Mouse (Mus musculus): ENCODE data around the gene Cdk2. TPM values are rescaled to one million over a fixed set of nuclear protein-coding genes. Genes with fewer than 3 reads are reported as not detected.

The Cdk2 gene
- polyA plus RNA-seq, 1 experiment from 2014 or later = 90.3 TPM

DNA sequence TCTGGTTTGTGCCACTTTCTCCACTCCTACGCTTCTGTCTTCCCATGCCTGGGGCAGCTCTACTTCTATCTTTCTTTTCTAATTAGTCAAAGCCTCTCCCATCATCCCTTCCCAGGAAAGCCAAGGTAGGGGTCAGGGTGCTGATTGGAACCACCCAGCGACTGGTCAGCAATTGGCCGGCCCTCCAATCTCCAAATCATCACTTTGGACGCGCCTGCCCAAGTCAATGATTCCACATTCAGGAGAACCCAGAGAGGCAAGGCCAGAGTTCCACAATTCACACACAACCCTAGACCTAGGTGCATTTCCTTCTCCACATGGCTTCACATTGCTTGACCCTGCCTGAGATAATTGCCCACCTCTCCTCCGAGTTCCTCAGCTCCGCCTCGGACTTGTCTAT is 39.4 kb upstream of the Cdk2 start:
- H3K36me3 ChIP-seq (ENCODE audit: control insufficient read depth, insufficient read depth, low read length) = no peaks in the 10 kb centered on the region
- H3K27ac ChIP-seq (replicated peaks in 1 of 2; ENCODE audit: control insufficient read depth in 1 of 2, insufficient read depth in 1 of 2, low read depth in 2 of 2, low read length in 2 of 2) = peak overlapping the region in 1 of 2 experiments; percentile 49; a peak in 1 of 4 replicates
- H3K9ac ChIP-seq (ENCODE audit: low read length) = peak overlapping the region; percentile 73
- ATAC-seq (ENCODE audit: insufficient number of reproducible peaks, insufficient read depth, low FRiP score, low read depth) = no peak
- peak overlapping the region; percentile 90 for H3K4me2 ChIP-seq (ENCODE audit: low read length)
- peak overlapping the region; percentile 58 to 59 for H3K4me3 ChIP-seq (ENCODE audit: control insufficient read depth in 1 of 2, insufficient read depth in 1 of 2, low read depth in 1 of 2, low read length in 2 of 2)
- 23% methylated on average over 8 of the region's 8 CpGs for WGBS
- H3K4me1 ChIP-seq (ENCODE audit: control insufficient read depth in 2 of 2, insufficient read depth in 2 of 2, low read length in 2 of 2) = peaks cover 10 to 23% of the 10 kb centered on the region in 2 experiments
- H3K9me3 ChIP-seq (ENCODE audit: control insufficient read depth, low read length) = no peaks in the 10 kb centered on the region
- H3K27me3 ChIP-seq (ENCODE audit: control insufficient read depth, insufficient read depth, low read length) = peaks cover 6% of the 10 kb centered on the region; the same call in 1 of the 2 replicates

DNA sequence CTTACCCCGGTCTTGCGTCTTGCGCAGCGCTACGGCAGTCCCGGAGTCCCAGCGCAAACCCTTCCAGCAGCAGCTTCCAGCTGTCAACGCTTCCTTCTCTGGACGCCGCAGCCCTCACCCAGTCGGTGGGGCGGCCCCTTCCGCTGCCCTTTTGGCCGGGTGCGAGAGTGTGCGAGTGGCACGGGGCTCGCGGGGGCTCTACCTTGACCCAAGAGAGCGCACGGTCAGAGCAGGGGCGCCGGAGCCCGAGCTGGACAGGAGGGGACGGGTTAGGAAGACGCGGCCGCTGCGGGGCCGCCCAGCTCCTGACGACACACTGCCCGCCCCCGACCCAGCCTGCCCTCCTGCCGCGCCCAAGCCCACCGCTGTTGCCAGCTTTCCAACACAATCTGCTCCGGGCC is 39.0 kb upstream of the Cdk2 start:
- H3K4me1 ChIP-seq (ENCODE audit: control insufficient read depth in 2 of 2, insufficient read depth in 2 of 2, low read length in 2 of 2) = peaks cover 10 to 19% of the 10 kb centered on the region in 2 experiments
- peak overlapping the region; percentile 73 for H3K9ac ChIP-seq (ENCODE audit: low read length)
- peak overlapping the region; percentile 90 for H3K4me2 ChIP-seq (ENCODE audit: low read length)
- peak overlapping the region; percentile 58 to 59 for H3K4me3 ChIP-seq (ENCODE audit: control insufficient read depth in 1 of 2, insufficient read depth in 1 of 2, low read depth in 1 of 2, low read length in 2 of 2)
- H3K27ac ChIP-seq (replicated peaks in 1 of 2; ENCODE audit: control insufficient read depth in 1 of 2, insufficient read depth in 1 of 2, low read depth in 2 of 2, low read length in 2 of 2) = peak overlapping the region; percentile 49 to 55; a peak in 3 of 4 replicates
- no peaks in the 10 kb centered on the region for H3K36me3 ChIP-seq (ENCODE audit: control insufficient read depth, insufficient read depth, low read length)
- no peaks in the 10 kb centered on the region for H3K9me3 ChIP-seq (ENCODE audit: control insufficient read depth, low read length)
- H3K27me3 ChIP-seq (ENCODE audit: control insufficient read depth, insufficient read depth, low read length) = peaks cover 6% of the 10 kb centered on the region; the same call in 1 of the 2 replicates
- under 1% methylated on average over 37 of the region's 37 CpGs for WGBS
- ATAC-seq (ENCODE audit: insufficient number of reproducible peaks, insufficient read depth, low FRiP score, low read depth) = peak; percentile 73

DNA sequence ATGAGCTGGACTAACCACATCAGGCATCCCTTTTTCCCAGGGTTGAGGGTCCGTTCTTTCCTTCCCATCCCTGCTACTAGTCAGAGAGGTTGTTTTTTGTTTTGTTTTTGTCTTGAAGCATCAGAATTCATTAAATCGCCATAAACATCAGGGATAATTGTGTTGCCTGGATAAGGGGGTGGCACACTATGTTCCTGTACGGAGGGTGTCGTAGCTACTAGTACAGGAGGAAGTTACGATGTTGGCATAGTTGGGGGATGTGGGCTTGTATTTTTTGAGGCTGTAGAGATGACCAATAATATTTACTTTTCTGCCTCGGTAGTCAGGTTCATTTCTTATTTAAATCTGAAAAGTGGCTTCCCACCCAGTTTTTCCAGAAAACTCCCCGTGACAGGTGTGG is 38.4 kb upstream of the Cdk2 start:
- peaks cover 6% of the 10 kb centered on the region; the same call in 1 of the 2 replicates for H3K27me3 ChIP-seq (ENCODE audit: control insufficient read depth, insufficient read depth, low read length)

DNA sequence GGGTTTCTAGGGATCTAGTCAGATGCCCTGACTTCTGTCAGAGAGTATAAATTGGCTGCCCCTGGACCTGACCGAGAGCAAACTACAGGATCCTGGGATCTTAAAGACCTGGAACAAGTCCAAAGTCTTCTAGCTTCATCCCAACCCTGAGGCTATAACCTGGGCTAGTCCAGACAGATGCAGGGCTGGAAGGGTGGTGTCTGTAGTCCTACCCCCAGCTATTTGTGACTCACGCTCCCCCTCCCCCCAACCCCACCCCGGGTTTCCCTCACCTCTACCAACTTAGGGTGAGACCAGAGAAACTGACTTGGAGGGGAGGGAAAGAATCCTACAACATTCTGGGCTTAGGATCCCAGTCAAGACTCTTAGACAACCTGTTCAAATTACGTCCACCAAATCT is 37.8 kb upstream of the Cdk2 start:
- Histone ChIP-seq H3K4me3 (ENCODE audit: control insufficient read depth in 1 of 2, insufficient read depth in 1 of 2, low read depth in 1 of 2, low read length in 2 of 2) (peak overlapping the region; percentile 58 to 59; a peak in 3 of 4 replicates), H3K27ac (replicated peaks in 1 of 2; ENCODE audit: control insufficient read depth in 1 of 2, insufficient read depth in 1 of 2, low read depth in 2 of 2, low read length in 2 of 2) (no peak overlapping the region), H3K27me3 (ENCODE audit: control insufficient read depth, insufficient read depth, low read length) (peaks cover 6% of the 10 kb centered on the region; the same call in 1 of the 2 replicates), H3K9me3 (ENCODE audit: control insufficient read depth, low read length) (no peaks in the 10 kb centered on the region), H3K4me1 (ENCODE audit: control insufficient read depth in 2 of 2, insufficient read depth in 2 of 2, low read length in 2 of 2) (peaks cover 10 to 19% of the 10 kb centered on the region in 2 experiments), H3K9ac (ENCODE audit: low read length) (no peak overlapping the region), H3K4me2 (ENCODE audit: low read length) (peak overlapping the region; percentile 90), H3K36me3 (ENCODE audit: control insufficient read depth, insufficient read depth, low read length) (no peaks in the 10 kb centered on the region)
- no peak for ATAC-seq (ENCODE audit: insufficient number of reproducible peaks, insufficient read depth, low FRiP score, low read depth)
- WGBS = 22% methylated on average over 4 of the region's 4 CpGs

More for the DNA sequence above, 38.4 kb upstream of the Cdk2 start:
- no peak for ATAC-seq (ENCODE audit: insufficient number of reproducible peaks, insufficient read depth, low FRiP score, low read depth)
- WGBS = 5% methylated on average over 7 of the region's 7 CpGs
- H3K36me3 ChIP-seq (ENCODE audit: control insufficient read depth, insufficient read depth, low read length) = no peaks in the 10 kb centered on the region
- H3K4me1 ChIP-seq (ENCODE audit: control insufficient read depth in 2 of 2, insufficient read depth in 2 of 2, low read length in 2 of 2) = peaks cover 10 to 19% of the 10 kb centered on the region in 2 experiments
- peak overlapping the region; percentile 90 for H3K4me2 ChIP-seq (ENCODE audit: low read length)
- H3K4me3 ChIP-seq (ENCODE audit: control insufficient read depth in 1 of 2, insufficient read depth in 1 of 2, low read depth in 1 of 2, low read length in 2 of 2) = peak overlapping the region; percentile 58 to 59
- H3K9me3 ChIP-seq (ENCODE audit: control insufficient read depth, low read length) = no peaks in the 10 kb centered on the region
- no peak overlapping the region for H3K27ac ChIP-seq (replicated peaks in 1 of 2; ENCODE audit: control insufficient read depth in 1 of 2, insufficient read depth in 1 of 2, low read depth in 2 of 2, low read length in 2 of 2)
- peak overlapping the region; percentile 73 for H3K9ac ChIP-seq (ENCODE audit: low read length)

DNA sequence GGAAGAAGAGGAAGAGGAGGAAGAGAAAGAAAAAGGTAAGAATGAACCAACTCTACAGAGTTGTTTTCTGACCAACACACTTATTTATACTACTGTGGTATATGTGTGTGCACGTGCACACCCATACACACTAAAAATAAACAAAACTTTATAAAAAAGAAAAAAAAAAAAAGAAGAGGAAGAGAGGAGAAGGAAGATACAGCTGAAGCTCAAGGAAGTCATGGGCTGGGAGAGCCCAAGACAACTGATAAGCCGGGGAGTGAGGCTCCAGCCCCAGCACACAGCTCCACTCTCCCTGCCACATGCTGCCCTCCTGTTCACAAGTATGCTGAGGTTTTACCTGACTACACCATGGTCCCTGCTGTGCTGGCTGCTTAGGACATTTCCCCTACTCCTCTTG is 35.5 kb upstream of the Cdk2 start:
- H3K27ac ChIP-seq (replicated peaks in 1 of 2; ENCODE audit: control insufficient read depth in 1 of 2, insufficient read depth in 1 of 2, low read depth in 2 of 2, low read length in 2 of 2) = no peak overlapping the region
- no peak overlapping the region for H3K9ac ChIP-seq (ENCODE audit: low read length)
- no peak for ATAC-seq (ENCODE audit: insufficient number of reproducible peaks, insufficient read depth, low FRiP score, low read depth)
- H3K4me3 ChIP-seq (ENCODE audit: control insufficient read depth in 1 of 2, insufficient read depth in 1 of 2, low read depth in 1 of 2, low read length in 2 of 2) = no peak overlapping the region
- no peaks in the 10 kb centered on the region for H3K36me3 ChIP-seq (ENCODE audit: control insufficient read depth, insufficient read depth, low read length)
- H3K9me3 ChIP-seq (ENCODE audit: control insufficient read depth, low read length) = no peaks in the 10 kb centered on the region
- peaks cover 6% of the 10 kb centered on the region; the same call in 1 of the 2 replicates for H3K27me3 ChIP-seq (ENCODE audit: control insufficient read depth, insufficient read depth, low read length)
- H3K4me1 ChIP-seq (ENCODE audit: control insufficient read depth in 2 of 2, insufficient read depth in 2 of 2, low read length in 2 of 2) = peaks cover 12 to 19% of the 10 kb centered on the region in 2 experiments
- 38% methylated on average over 2 of the region's 2 CpGs for WGBS
- no peak overlapping the region for H3K4me2 ChIP-seq (ENCODE audit: low read length)

DNA sequence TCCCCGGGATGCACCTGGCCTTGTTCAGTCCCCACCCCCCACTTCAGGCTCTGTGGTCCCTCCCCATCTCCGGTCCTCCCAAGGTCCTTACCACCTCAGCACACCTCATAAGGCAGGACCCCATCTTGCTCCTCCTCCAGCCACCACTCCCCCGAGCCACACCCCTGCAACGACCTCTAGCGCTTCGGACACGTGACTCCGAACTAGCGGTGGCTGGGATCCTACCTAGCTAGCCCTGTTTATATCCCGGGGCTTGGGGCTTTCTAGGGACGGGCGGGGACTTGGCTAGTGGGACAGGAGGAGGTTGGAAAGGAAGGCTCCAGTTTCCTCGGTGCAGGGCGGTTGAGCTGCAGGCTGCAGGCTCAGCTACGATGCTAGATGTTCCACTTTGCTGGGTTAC is 32.6 kb upstream of the Cdk2 start:
- Histone ChIP-seq H3K27me3 (ENCODE audit: control insufficient read depth, insufficient read depth, low read length) (peaks cover 6% of the 10 kb centered on the region; the same call in 1 of the 2 replicates), H3K4me1 (ENCODE audit: control insufficient read depth in 2 of 2, insufficient read depth in 2 of 2, low read length in 2 of 2) (peaks cover under 1 to 3% of the 10 kb centered on the region in 2 experiments; a peak in 2 of 4 replicates), H3K9me3 (ENCODE audit: control insufficient read depth, low read length) (no peaks in the 10 kb centered on the region; the same call in 1 of the 2 replicates), H3K4me3 (ENCODE audit: control insufficient read depth in 1 of 2, insufficient read depth in 1 of 2, low read depth in 1 of 2, low read length in 2 of 2) (peak overlapping the region; percentile 21 to 24), H3K36me3 (ENCODE audit: control insufficient read depth, insufficient read depth, low read length) (no peaks in the 10 kb centered on the region), H3K4me2 (ENCODE audit: low read length) (peak overlapping the region; percentile 60), H3K9ac (ENCODE audit: low read length) (peak overlapping the region; percentile 56), H3K27ac (replicated peaks in 1 of 2; ENCODE audit: control insufficient read depth in 1 of 2, insufficient read depth in 1 of 2, low read depth in 2 of 2, low read length in 2 of 2) (no peak overlapping the region)
- 5% methylated on average over 15 of the region's 15 CpGs for WGBS
- peak; percentile 50 for ATAC-seq (ENCODE audit: insufficient number of reproducible peaks, insufficient read depth, low FRiP score, low read depth)

DNA sequence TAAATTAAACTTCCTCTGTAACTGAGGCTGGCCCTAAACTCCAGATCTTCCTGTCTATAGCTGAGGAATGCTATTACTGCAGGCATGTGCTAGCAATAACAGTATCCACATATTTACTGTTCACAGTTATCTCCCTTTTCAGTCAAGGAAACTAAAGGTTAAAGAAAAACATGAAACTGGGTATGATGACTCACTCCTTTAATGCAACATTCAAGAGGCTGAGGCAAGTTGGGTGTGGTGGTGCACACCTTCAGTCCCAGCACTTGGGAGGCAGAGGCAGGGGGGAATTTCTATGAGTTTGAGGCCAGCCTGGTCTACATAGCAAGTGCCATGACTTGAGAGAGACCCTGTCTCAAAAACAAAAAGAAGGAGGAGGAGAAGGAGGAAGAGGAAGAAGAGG is 27.2 kb upstream of the Cdk2 start:
- H3K27ac ChIP-seq (replicated peaks in 1 of 2; ENCODE audit: control insufficient read depth in 1 of 2, insufficient read depth in 1 of 2, low read depth in 2 of 2, low read length in 2 of 2) = no peak overlapping the region
- H3K36me3 ChIP-seq (ENCODE audit: control insufficient read depth, insufficient read depth, low read length) = no peaks in the 10 kb centered on the region
- no peak overlapping the region for H3K9ac ChIP-seq (ENCODE audit: low read length)
- no peak overlapping the region for H3K4me3 ChIP-seq (ENCODE audit: control insufficient read depth in 1 of 2, insufficient read depth in 1 of 2, low read depth in 1 of 2, low read length in 2 of 2)
- no peaks in the 10 kb centered on the region for H3K4me1 ChIP-seq (ENCODE audit: control insufficient read depth in 2 of 2, insufficient read depth in 2 of 2, low read length in 2 of 2)
- no peak for ATAC-seq (ENCODE audit: insufficient number of reproducible peaks, insufficient read depth, low FRiP score, low read depth)
- H3K27me3 ChIP-seq (ENCODE audit: control insufficient read depth, insufficient read depth, low read length) = no peaks in the 10 kb centered on the region
- no peaks in the 10 kb centered on the region; the same call in 1 of the 2 replicates for H3K9me3 ChIP-seq (ENCODE audit: control insufficient read depth, low read length)
- H3K4me2 ChIP-seq (ENCODE audit: low read length) = no peak overlapping the region

DNA sequence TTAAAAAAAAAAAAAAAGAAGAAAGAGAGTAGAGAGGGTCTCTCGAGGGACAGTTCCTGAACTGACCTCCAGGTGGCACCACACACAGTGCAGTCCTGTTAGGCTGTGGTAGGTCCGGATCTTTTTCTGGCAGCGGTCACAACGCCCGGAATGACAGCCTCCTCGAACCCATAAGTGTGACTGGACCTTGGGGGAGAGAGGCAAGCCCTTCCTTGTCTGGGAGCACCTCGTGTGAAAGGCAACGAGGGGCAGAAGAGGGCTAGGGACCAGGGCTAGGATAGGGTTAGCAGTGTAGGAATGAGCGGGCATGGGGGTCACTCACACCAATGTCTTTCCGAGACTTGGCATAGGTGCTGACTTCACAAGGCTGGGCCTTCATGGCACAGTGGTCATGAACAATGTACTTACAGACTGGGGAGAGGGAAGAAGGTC is 26.2 kb upstream of the Cdk2 start:
- H3K9ac ChIP-seq (ENCODE audit: low read length) = no peak overlapping the region
- no peak overlapping the region for H3K4me3 ChIP-seq (ENCODE audit: control insufficient read depth in 1 of 2, insufficient read depth in 1 of 2, low read depth in 1 of 2, low read length in 2 of 2)
- peak; percentile 48 for ATAC-seq (ENCODE audit: insufficient number of reproducible peaks, insufficient read depth, low FRiP score, low read depth)

More for the DNA sequence above, 26.2 kb upstream of the Cdk2 start:
- Histone ChIP-seq H3K27me3 (ENCODE audit: control insufficient read depth, insufficient read depth, low read length) (no peaks in the 10 kb centered on the region), H3K36me3 (ENCODE audit: control insufficient read depth, insufficient read depth, low read length) (no peaks in the 10 kb centered on the region), H3K9me3 (ENCODE audit: control insufficient read depth, low read length) (no peaks in the 10 kb centered on the region; the same call in 1 of the 2 replicates), H3K4me2 (ENCODE audit: low read length) (0 out of 2 replicates have a peak overlapping the region, but pooled peaks have one; percentile 12), H3K4me1 (ENCODE audit: control insufficient read depth in 2 of 2, insufficient read depth in 2 of 2, low read length in 2 of 2) (no peaks in the 10 kb centered on the region), H3K27ac (replicated peaks in 1 of 2; ENCODE audit: control insufficient read depth in 1 of 2, insufficient read depth in 1 of 2, low read depth in 2 of 2, low read length in 2 of 2) (no peak overlapping the region)
- WGBS = 21% methylated on average over 10 of the region's 10 CpGs
